Mouse (Mus musculus) midbrain, postnatal 0 days (tissue): ENCODE data around the gene Lrfn2. TPM values are rescaled to one million over a fixed set of nuclear protein-coding genes. Genes with fewer than 3 reads are reported as not detected.

Source experiments
- ATAC-seq: fragments of 200-750 bp; cut with Nextera tagmentation; 2 replicates; pipeline ENCODE4 v1.8.0; 2017; ENCODE audit warnings: moderate number of reproducible peaks, mild to moderate bottlenecking, moderate TSS enrichment, moderate library complexity; ENCODE audit not compliant: low FRiP score
- DNase-seq: peaks from one replicate; pipeline ENCODE4 v3.0.0-alpha.2; 2015; ENCODE audit warnings: low spot score
- H3K27ac ChIP-seq: fragments of 300-500 bp; sonication (generic); 2 replicates; pipeline ENCODE4 v1.5.1; 2014; ENCODE audit warnings: low read depth, mild to moderate bottlenecking, low read length, mixed read lengths
- H3K27me3 ChIP-seq: fragments of 300-500 bp; sonication (generic); 2 replicates; pipeline ENCODE4 v1.6.1; 2014; ENCODE audit warnings: low read length, control low read depth, mixed read lengths; ENCODE audit not compliant: insufficient read depth
- H3K36me3 ChIP-seq: fragments of 300-500 bp; sonication (generic); 2 replicates; pipeline ENCODE4 v1.6.1; 2014; ENCODE audit warnings: low read length, control low read depth, mixed read lengths; ENCODE audit not compliant: insufficient read depth
- H3K4me1 ChIP-seq: fragments of 300-500 bp; sonication (generic); 2 replicates; pipeline ENCODE4 v1.6.1; 2014; ENCODE audit warnings: mild to moderate bottlenecking, control low read depth, antibody characterized with exemption, low read length, mixed read lengths; ENCODE audit not compliant: insufficient read depth
- H3K4me2 ChIP-seq: fragments of 300-500 bp; sonication (generic); 2 replicates; pipeline ENCODE4 v1.6.1; 2014; ENCODE audit warnings: low read depth, mild to moderate bottlenecking, low read length, mixed read lengths; ENCODE audit not compliant: poor library complexity, severe bottlenecking
- H3K4me3 ChIP-seq: fragments of 300-500 bp; sonication (generic); 2 replicates; pipeline ENCODE4 v1.5.1; 2014; ENCODE audit warnings: low read depth, mild to moderate bottlenecking, low read length, moderate library complexity
- H3K9ac ChIP-seq: fragments of 300-500 bp; sonication (generic); replicated peaks from 2 replicates; pipeline ENCODE4 v1.6.1; 2014; ENCODE audit warnings: mild to moderate bottlenecking, low read length, moderate library complexity, mixed read lengths; ENCODE audit not compliant: poor library complexity, severe bottlenecking
- H3K9me3 ChIP-seq: fragments of 300-500 bp; sonication (generic); 2 replicates; pipeline ENCODE4 v1.6.1; 2016; ENCODE audit warnings: low read length, control low read depth
- CTCF ChIP-seq: IDR thresholded peaks from 2 replicates; pipeline ENCODE4 v1.5.1; 2016; ENCODE audit warnings: antibody characterized with exemption, mild to moderate bottlenecking
- WGBS: fragments of 180-500 bp; shearing (Covaris S2); extraction: QIAGEN DNeasy Blood & Tissue Kit; methylation state at CpG from one replicate; pipeline ENCODE4 v1.1.7; 2014; 5-methylcytosine and 5-hydroxymethylcytosine counted together
- polyA plus RNA-seq: library from polyadenylated mRNA; unstranded; fragments of >200 nt; fragmentation: Nextera tagmentation; extraction: Ambion mirVana; gene quantifications from 2 replicates; pipeline ENCODE4 v1.2.1, GENCODE M21; 2015
- total RNA-seq: library from RNA; depleted of rRNA; stranded (reverse); fragments of >200 nt; gene quantifications from 2 replicates; pipeline ENCODE4 v1.2.3, GENCODE M21; 2014

The Lrfn2 gene
- total and polyA plus RNA-seq, 2 experiments from 2014 or later: 17.3 to 40.7 TPM

GRCm38 (mm10) chr17:49009384-49010073 is 77.3 kb downstream of the Lrfn2 start:
- Histone ChIP-seq H3K27ac (no peak overlapping the region), H3K9ac (no peak overlapping the region), H3K4me3 (no peak overlapping the region), H3K4me1 (no peaks in the 10 kb centered on the region), H3K4me2 (no peak overlapping the region), H3K27me3 (no peaks in the 10 kb centered on the region), H3K36me3 (no peaks in the 10 kb centered on the region), H3K9me3 (no peaks in the 10 kb centered on the region)
- 72% methylated on average over 7 of the region's 7 CpGs for WGBS
- TF ChIP-seq CTCF: no peak
- ATAC-seq (no peak), DNase-seq (no peak)

DNA sequence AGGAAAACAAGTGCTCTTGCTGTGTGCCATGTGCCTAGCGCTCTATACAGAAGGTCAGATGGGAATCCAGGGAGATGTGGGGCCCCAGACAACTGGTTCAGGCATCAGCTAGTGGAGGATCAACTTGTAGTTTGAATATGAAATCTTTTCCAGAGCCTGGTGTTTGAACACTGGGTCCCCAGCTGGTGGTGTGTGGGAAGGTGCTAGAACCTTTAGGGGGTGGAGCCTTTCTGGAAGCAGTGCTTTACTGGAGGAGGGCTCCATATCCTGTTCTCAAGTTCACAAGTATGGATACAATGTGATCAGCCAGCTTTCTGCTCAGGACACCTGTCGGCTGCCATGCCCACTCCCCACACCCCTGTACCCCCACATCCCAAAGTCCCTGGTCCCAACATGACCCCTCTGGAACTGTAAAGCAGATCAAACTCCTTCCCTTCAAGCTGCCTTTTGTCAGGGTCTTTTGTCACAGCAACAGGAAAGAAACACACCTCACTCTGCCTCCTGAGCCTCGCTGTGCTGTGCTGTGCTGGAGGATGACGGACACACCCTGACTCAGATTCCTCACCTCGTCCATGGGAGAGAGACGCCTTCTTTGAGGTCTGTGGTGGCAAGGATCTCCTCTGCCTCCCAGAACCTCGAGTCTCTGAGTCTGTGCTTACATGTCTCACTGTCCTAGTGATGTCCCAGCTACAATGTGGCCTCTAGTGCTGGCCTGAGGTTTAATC is 81.9 kb downstream of the Lrfn2 start:
- H3K36me3 ChIP-seq: no peaks in the 10 kb centered on the region
- H3K4me2 ChIP-seq: no peak overlapping the region
- no peaks in the 10 kb centered on the region; the same call in 1 of the 2 replicates for H3K4me1 ChIP-seq
- H3K27ac ChIP-seq: no peak overlapping the region
- H3K9ac ChIP-seq: no peak overlapping the region
- TF ChIP-seq CTCF: no peak
- H3K9me3 ChIP-seq: no peaks in the 10 kb centered on the region
- no peak overlapping the region for H3K4me3 ChIP-seq
- ATAC-seq (no peak), DNase-seq (no peak)
- 88% methylated on average over 7 of the region's 7 CpGs for WGBS
- no peaks in the 10 kb centered on the region for H3K27me3 ChIP-seq

GRCm38 (mm10) chr17:49015368-49015767 is 83.2 kb downstream of the Lrfn2 start:
- TF ChIP-seq CTCF: no peak
- DNase-seq (no peak), ATAC-seq (no peak)
- H3K27me3 ChIP-seq: no peaks in the 10 kb centered on the region
- H3K4me1 ChIP-seq: no peaks in the 10 kb centered on the region; the same call in 1 of the 2 replicates
- no peak overlapping the region for H3K9ac ChIP-seq
- no peak overlapping the region for H3K27ac ChIP-seq
- WGBS: 89% methylated on average over 6 of the region's 6 CpGs
- H3K4me3 ChIP-seq: no peak overlapping the region
- H3K36me3 ChIP-seq: no peaks in the 10 kb centered on the region
- H3K9me3 ChIP-seq: no peaks in the 10 kb centered on the region
- no peak overlapping the region for H3K4me2 ChIP-seq

GRCm38 (mm10) chr17:49016229-49016628 is 84.0 kb downstream of the Lrfn2 start:
- WGBS: 98% methylated on average over 6 of the region's 6 CpGs
- no peak for ATAC-seq
- H3K9me3 ChIP-seq: no peaks in the 10 kb centered on the region

GRCm38 (mm10) chr17:49017438-49018415 is 85.5 kb downstream of the Lrfn2 start:
- no peak for ATAC-seq
- no peak for DNase-seq
- Histone ChIP-seq H3K27me3 (no peaks in the 10 kb centered on the region), H3K9ac (no peak overlapping the region), H3K36me3 (no peaks in the 10 kb centered on the region), H3K9me3 (no peaks in the 10 kb centered on the region), H3K4me2 (no peak overlapping the region), H3K27ac (no peak overlapping the region), H3K4me3 (no peak overlapping the region), H3K4me1 (no peaks in the 10 kb centered on the region; the same call in 1 of the 2 replicates)
- WGBS: 33% methylated on average over 17 of the region's 17 CpGs
- TF ChIP-seq CTCF: no peak

More at GRCm38 (mm10) chr17:49016229-49016628, 84.0 kb downstream of the Lrfn2 start:
- no peak overlapping the region for H3K4me3 ChIP-seq
- H3K4me2 ChIP-seq: no peak overlapping the region
- no peaks in the 10 kb centered on the region for H3K27me3 ChIP-seq
- TF ChIP-seq CTCF: no peak
- no peak for DNase-seq
- no peak overlapping the region for H3K27ac ChIP-seq
- H3K4me1 ChIP-seq: no peaks in the 10 kb centered on the region; the same call in 1 of the 2 replicates
- no peaks in the 10 kb centered on the region for H3K36me3 ChIP-seq
- no peak overlapping the region for H3K9ac ChIP-seq
